Mouse (Mus musculus): ENCODE data around the gene Adra2b. TPM values are rescaled to one million over a fixed set of nuclear protein-coding genes. Genes with fewer than 3 reads are reported as not detected.

Gene Adra2b
- 0.53 and 0.88 TPM in 2 replicates for polyA plus RNA-seq (2015; fragmentation: Nextera tagmentation; extraction: Ambion mirVana)

DNA sequence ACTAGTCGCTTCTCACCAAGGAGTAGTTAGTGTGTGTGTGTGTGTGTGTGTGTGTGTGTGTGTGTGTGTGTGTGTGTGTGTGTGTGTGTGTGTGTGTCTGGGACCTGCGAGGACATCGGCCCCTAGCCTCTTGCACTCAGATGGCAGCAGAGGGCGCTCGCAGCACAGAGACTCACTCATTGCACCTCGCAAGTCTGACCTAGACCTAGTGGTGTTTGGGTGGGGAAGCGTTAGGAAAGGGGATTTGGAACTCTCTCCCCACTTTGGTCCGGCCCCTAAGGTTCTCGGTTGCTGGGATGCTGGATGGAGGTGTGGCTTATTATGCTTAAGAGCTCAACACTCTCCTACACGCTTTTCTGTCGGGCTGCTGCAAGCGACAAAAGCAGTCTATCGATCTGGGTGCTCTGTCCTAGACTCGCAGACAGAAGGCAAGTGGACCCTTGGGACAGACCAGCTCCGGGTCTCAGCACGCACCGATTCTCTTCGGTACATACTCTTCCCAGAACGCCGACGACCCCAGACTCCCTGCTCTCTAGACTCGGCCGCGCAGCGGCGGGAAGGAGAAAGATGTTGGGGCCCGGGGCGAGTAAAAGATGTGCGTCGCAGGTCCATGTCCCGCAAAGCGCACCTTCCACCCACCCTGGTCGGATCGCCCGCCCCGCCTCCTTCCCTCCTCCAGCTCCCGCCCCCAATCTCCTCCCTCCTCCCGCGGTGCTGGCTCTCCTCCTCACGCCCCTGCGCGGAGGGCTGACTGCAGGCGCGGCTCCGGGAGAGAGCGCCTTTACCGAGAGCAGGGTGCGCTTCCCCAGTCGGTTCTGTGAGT lies at the start of gene Adra2b:
TSS of gene Adra2b (plus strand) at position 750 of the 823 bp plus-strand sequence.

GRCm38 (mm10) chr2:127335767-127336496 lies 27.1 kb upstream of the Adra2b start, which contains the start of gene Dusp2:
TSS of gene Dusp2 (plus strand) at chr2:127336159.

GRCm38 (mm10) chr2:127338416-127338815 lies 24.6 kb upstream of the Adra2b start, which contains the start of gene Astl:
TSS of gene Astl (plus strand) at chr2:127338639.

Other genes starting within 250 kb of the Adra2b start
- 7.2 and 10.1 TPM in 2 replicates for gene Ncaph, start 229.3 kb upstream of the Adra2b start, polyA plus RNA-seq (2015; fragmentation: Nextera tagmentation; extraction: Ambion mirVana)
- gene Itpripl1, start 219.8 kb upstream of the Adra2b start, polyA plus RNA-seq (2015; fragmentation: Nextera tagmentation; extraction: Ambion mirVana): 10.9 and 12.4 TPM in 2 replicates
- gene 1810024B03Rik, start 154.9 kb upstream of the Adra2b start, polyA plus RNA-seq (2015; fragmentation: Nextera tagmentation; extraction: Ambion mirVana): 1.0 and 1.8 TPM in 2 replicates
- 23.3 and 29.3 TPM in 2 replicates for gene Snrnp200, start 154.8 kb upstream of the Adra2b start, polyA plus RNA-seq (2015; fragmentation: Nextera tagmentation; extraction: Ambion mirVana)
- gene Ciao1, start 115.4 kb upstream of the Adra2b start, polyA plus RNA-seq (2015; fragmentation: Nextera tagmentation; extraction: Ambion mirVana): 50.4 and 52.9 TPM in 2 replicates
- gene Tmem127, start 115.3 kb upstream of the Adra2b start, polyA plus RNA-seq (2015; fragmentation: Nextera tagmentation; extraction: Ambion mirVana): 80.0 and 82.2 TPM in 2 replicates
- gene Stard7, start 93.0 kb upstream of the Adra2b start, polyA plus RNA-seq (2015; fragmentation: Nextera tagmentation; extraction: Ambion mirVana): 89.7 and 93.4 TPM in 2 replicates
- gene Dusp2, start 27.0 kb upstream of the Adra2b start, polyA plus RNA-seq (2015; fragmentation: Nextera tagmentation; extraction: Ambion mirVana): 23.5 and 23.8 TPM in 2 replicates
- gene Astl, start 24.6 kb upstream of the Adra2b start, polyA plus RNA-seq (2015; fragmentation: Nextera tagmentation; extraction: Ambion mirVana): not detected in 2 replicates
- gene Gpat2, start 62.0 kb downstream of the Adra2b start, polyA plus RNA-seq (2015; fragmentation: Nextera tagmentation; extraction: Ambion mirVana): 0.17 and 0.21 TPM in 2 replicates
- gene Fahd2a, start 81.4 kb downstream of the Adra2b start, polyA plus RNA-seq (2015; fragmentation: Nextera tagmentation; extraction: Ambion mirVana): 33.7 and 39.1 TPM in 2 replicates
- gene Kcnip3, start 158.9 kb downstream of the Adra2b start, polyA plus RNA-seq (2015; fragmentation: Nextera tagmentation; extraction: Ambion mirVana): 13.3 and 14.9 TPM in 2 replicates
- gene Prom2, start 178.3 kb downstream of the Adra2b start, polyA plus RNA-seq (2015; fragmentation: Nextera tagmentation; extraction: Ambion mirVana): 0.04 TPM in 1 of 2 replicates, not detected in the other
- 4.2 and 4.6 TPM in 2 replicates for gene Zfp661, start 223.9 kb downstream of the Adra2b start, polyA plus RNA-seq (2015; fragmentation: Nextera tagmentation; extraction: Ambion mirVana)
- gene Mrps5, start 224.0 kb downstream of the Adra2b start, polyA plus RNA-seq (2015; fragmentation: Nextera tagmentation; extraction: Ambion mirVana): 136 and 140 TPM in 2 replicates

Measured in neural tube, postnatal 0 days (tissue).